Mouse (Mus musculus) common myeloid progenitor, adult 5-6 weeks (primary cell): ENCODE results near the gene Olfr544. TPM values are rescaled to one million over a fixed set of nuclear protein-coding genes. Genes with fewer than 3 reads are reported as not detected.

Experiments used
- ATAC-seq: replicated peaks from 2 replicates; pipeline ENCODE4 v1.8.0; 2016; ENCODE audit warnings: low read depth, mild to moderate bottlenecking, moderate TSS enrichment, inconsistent platforms; ENCODE audit not compliant: poor library complexity, severe bottlenecking
- total RNA-seq: library from RNA; stranded (forward); fragments of 200-1000, 187-1606 nt; gene quantifications from 2 replicates; pipeline ENCODE4 v1.2.3, GENCODE M21; 2017

The Olfr544 gene
- total RNA-seq, 1 experiment from 2014 or later: not detected

DNA sequence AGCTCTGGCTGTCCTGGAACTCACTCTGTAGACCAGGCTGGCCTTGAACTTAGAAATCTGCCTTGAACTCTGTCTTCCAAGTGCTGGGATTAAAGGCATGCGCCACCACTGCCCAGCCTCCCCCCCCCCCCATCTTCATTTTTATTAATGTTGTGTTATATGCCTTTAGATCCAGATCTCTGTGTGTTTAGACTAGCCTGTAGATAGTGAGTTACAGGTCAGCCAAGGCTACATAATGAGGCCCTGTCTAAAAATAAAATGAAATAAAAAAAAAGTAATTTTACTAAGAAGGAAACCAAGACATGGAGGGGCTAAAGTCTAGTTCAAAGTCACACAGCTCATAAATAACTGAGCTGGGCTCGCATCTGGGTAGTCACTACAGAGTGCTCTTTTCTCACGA, 9.2 kb downstream of the Olfr544 start:
- no peak for ATAC-seq

DNA sequence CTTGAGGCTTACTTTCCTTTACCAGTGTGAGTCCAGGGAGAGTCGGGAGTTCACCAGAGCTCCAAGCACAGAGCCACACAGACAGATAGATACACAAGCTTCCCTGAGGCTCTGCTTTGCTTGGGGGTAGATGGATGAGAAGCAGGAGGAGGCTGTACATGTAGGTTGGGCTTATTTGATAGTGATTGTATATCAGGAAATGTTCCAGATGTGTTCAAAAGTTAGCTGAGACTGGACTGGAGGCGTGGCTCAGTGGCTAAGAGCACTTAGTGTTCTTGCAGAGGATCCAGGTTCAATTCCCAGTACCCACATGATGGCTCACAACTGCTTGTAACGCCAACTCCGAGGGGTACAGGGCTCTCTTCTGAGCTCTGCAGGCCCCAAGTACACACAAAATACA, 9.7 kb downstream of the Olfr544 start:
- no peak for ATAC-seq

DNA sequence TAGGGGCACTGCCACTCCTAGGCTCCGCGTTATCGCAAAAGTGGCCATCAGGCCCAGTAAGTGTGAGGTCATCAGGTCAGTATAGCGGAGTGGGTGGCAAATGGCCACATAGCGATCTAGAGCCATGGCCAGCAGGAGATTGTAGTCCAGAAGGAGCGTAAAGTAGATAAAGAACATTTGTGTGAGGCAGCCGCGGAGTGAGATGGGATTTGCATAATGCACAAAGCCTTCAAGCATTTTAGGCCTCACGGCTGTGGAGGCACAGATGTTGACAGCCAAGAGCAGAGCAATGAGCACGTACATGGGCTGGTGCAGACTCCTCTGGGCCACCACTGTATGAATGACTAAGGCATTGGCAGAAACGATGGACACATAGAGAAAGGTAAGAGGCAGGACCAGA, 10.7 kb downstream of the Olfr544 start:
- no peak for ATAC-seq

DNA sequence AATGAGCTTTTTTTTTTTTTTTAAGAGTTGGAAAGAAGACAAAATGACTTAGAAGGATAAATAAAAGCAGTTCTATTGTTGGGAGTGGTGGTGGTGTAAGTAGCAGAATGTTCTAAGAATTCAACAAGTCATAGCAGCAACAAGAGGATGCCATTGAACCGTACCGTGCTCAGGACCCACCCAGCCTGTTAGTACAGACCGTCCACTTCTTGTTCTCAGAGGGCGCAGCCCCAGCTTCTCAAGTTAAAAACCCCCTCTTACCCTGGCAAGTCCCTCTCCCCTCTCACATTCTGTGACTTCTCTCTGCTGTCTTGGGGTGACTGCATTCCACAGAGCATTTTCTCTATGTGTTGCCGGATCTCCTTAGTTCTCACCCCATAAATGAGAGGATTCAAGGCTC, 11.5 kb downstream of the Olfr544 start:
- ATAC-seq: no peak

DNA sequence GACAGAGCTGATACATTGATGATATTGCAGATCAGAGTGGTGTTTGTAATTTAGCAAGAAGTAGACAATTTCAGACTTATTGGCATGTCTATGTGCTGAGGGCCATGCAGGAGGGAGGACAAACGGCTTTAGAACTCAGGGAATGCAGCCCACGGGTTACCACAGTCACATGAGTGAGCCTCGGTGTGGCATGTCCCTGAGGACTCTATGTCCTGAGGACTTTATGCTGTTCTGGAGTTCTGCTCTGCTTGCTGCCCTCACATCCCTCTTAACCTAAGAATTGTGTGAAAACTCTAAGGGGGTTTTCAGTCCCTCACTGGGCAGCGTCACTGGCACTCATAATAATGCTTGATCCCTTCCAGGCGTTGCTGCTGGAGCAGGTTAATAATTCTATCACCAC, 15.4 kb downstream of the Olfr544 start:
- ATAC-seq: no peak

DNA sequence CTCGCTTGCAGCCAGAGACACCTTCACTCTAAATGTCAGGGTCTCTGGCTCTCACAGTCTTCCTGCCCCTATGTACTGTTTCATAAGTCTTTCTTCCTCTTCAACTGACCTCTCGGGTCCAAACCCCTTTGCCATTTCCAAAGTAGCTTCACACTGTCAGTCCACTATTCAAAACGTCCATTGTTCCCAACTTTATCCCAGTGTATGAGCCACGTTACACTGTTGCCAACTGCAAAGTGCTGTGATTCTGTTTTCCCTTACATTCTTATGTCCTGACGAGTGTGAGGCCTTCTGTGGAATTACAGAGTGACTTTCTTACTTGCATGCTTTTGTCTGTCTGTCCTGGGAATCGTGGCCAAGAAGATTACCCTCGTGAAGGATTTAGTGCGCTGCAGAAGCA, 20.5 kb downstream of the Olfr544 start:
- ATAC-seq: no peak

DNA sequence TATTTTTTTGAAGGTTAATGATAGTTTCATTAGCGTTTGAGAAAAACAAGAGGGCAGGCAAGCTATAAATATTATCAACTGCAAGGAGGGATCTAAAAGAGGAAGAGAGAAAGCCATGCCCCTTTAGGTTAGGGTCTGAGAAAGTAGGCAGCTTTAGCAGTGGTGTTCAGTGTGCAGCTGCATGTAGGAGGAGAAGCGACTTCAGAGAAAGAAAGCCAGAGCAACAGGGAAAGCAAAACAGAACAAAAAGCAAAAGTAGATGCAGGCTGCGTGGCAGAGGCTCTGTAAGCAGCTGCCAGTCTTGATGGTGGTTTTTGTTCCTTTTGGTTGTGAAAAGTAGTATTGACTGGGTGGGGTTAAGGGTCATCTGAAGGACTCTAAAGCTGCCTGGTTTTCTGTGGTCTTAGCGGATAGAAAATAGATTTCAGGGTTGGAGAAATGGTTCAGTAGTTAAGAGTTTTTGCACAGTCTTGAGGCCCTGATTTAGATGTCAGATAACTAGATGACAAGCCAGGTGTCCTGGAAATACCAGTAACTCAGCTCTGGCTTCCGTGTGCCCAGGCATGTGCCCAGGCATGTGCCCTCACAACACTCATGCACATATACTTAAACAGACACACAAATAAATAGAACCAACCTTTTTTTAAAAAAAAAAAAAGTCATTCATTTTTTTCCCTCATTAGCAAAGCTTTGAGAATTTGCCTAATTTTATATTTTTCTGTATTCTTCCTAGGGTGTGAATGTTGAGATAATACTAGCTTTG, 29.3 kb downstream of the Olfr544 start:
- ATAC-seq: 0 out of 2 replicates have a peak, but pooled peaks have one; percentile 36

DNA sequence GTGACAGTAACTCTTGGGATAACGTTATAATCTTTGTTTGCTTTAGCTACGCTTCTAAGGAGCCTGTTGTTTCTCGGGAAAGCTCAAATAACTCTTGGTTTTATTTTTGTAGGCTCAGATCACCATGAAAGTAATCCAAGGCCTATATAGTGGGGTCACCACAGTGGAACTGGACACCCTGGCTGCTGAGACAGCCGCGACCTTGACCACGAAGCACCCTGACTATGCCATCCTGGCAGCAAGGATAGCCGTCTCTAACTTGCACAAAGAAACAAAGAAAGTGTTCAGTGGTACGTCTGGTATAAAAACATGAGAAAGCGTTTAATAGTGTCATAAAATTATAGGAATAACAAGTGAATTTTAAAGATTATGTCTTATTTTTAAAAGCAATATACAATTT, 41.7 kb downstream of the Olfr544 start:
- ATAC-seq: no peak

DNA sequence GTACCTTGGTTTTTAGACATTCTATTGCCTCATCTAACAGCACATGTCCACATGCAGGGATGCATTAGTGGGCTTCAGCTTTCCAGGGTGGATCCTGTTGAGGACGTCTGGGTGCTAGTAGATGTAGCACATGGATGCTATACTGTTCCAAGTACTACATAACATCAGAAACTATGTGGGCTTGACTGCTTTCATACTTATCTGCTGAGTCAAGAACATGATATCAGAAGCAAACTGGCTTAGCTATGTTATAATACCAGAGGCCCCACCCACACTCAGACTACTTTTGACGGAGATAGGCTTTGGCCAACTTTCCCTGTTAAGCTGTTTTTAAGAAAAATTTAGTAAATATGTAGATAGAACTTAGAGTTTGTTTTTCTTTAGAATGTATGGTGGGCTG, 43.8 kb downstream of the Olfr544 start:
- no peak for ATAC-seq

DNA sequence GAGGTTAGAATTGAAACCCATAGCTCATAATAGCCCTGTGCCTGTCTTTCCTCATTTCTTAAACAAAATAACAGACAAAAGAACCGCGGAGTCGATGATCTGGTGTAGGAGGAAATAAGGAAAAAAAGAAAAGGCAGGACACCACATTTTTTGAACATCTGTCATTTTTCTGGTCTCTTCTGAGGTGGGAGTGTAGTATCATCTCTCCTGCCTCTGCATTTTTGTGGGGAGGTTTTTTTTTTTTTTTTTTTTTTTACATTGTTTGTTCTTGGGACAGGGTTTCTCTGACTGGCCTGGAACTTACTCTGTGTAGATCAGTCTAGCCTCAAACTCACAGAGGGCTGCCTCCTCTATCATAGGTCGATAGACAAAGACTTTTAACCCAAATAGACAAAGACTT, 45.7 kb downstream of the Olfr544 start:
- no peak for ATAC-seq

DNA sequence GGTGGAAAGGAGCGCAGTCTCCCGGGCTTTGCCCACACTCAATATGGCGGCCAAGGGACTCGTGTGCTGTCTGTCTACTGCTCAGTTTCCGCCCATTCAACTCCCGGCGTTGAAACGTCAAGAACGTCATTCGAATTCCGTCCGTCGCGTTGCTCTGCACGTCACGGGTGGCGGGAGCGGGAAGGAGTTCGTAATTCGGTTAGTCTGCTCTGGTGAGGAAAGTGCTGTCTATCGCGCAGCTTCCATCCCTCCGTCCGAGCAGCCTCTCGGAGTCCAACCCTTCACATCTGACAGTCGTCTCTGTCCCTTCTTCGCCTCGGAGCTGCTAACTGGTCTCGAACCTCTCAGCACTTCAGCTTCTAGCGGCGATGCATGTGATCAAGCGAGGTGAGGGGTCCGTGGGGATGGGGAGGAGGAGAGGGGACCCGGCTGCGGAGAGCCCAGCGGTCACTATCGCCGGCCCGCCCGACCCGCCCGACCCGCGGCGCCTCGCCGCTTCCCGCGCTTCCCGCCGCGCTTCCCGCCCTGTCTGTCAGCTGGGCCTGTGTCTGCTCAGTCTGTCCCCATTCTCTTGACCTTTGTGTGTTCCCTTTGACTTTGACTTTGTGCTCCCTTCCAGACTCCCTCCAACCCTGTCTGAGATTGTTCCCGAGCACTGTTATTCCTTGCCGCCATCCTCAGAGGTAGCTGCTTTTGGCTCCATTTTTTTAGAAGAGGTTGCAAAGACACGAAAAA, 46.3 kb downstream of the Olfr544 start, which contains the start of gene Rrm1:
Gene Rrm1 (plus strand): TSS at position 39 of the 735 bp plus-strand sequence.
- peak; percentile 98 for ATAC-seq

DNA sequence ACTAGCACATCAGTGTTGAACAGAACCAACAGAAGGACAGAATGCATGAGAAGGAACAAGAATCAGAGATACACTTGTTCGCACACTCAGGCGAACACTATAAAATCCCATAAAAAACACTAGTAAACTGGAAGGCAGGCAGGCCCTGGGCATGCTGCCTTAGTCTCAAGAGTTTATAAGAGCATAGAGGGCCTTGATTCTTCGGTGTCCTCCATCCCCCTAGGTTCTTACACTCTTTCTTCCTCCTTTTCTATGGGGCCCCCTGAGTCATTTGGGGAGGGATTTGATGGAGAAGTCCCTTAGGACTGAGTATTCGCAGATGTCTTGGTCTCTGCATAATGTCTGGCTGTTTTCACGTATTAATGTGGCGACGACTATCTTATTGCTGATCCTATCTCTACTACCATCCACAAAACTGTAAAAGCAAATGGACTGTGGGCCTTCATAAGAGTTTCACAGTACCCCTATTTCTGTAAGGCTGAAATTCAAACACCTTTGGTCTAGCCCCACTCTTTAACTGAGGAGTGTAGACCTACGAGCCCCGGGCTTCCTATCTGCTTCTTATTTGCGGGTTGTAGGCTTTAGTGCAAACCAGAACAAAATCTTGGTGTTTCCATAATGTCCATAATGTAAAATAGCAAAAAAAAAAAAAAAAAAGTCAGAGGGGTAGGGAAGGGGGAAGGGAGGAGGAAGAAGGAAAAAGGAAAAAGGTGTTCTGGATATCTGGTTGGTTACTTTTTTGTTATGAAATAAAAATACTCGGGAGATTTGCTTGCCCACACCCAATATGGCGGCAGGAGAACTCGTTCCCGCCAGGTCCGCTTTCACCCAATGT, 47.1 kb downstream of the Olfr544 start:
- ATAC-seq: no peak

DNA sequence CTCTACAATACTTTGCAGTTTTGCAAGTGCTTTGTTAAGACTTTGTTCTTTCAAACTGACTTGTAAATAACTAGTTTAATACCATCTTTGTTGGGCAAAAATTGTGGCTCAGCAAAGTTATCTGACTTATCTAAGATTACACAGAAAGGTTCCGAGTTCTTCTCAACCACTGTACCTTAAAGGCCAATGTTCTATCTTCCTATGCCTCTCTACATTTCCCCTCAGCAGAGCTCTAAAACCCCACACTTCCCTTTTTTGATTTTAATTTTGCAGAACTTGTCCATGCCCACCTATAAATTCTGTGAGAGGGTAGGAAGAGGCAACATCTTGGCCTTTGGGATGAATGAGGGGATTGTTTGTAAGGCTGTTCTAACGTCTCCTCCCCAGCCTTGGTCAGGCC, 53.8 kb downstream of the Olfr544 start:
- peak; percentile 78 for ATAC-seq

Other genes starting within 250 kb of the Olfr544 start
- 40.9 and 43.0 TPM in 2 replicates for gene Rhog, start 232.3 kb downstream of the Olfr544 start, total RNA-seq
- 20.5 and 41.0 TPM in 2 replicates for gene Stim1, start 220.5 kb downstream of the Olfr544 start, total RNA-seq
- gene Rrm1, start 46.6 kb downstream of the Olfr544 start, total RNA-seq: 809 and 867 TPM in 2 replicates
- not detected in 2 replicates for gene Olfr543, start 6.6 kb downstream of the Olfr544 start, total RNA-seq
- not detected in 2 replicates for gene Olfr545, start 11.3 kb upstream of the Olfr544 start, total RNA-seq
- not detected in 2 replicates for gene Olfr547, start 46.4 kb upstream of the Olfr544 start, total RNA-seq
- not detected in 2 replicates for gene Olfr548-ps1, start 52.6 kb upstream of the Olfr544 start, total RNA-seq
- gene Olfr549, start 61.6 kb upstream of the Olfr544 start, total RNA-seq: not detected in 2 replicates
- 31.7 and 33.6 TPM in 2 replicates for gene Trim21, start 77.2 kb upstream of the Olfr544 start, total RNA-seq
- gene Olfr550, start 83.1 kb upstream of the Olfr544 start, total RNA-seq: 0.23 TPM in 1 of 2 replicates, not detected in the other
- not detected in 2 replicates for gene Olfr551, start 103.6 kb upstream of the Olfr544 start, total RNA-seq
- gene Olfr552, start 109.5 kb upstream of the Olfr544 start, total RNA-seq: not detected in 2 replicates
- not detected in 2 replicates for gene Olfr553, start 129.9 kb upstream of the Olfr544 start, total RNA-seq
- not detected in 2 replicates for gene Olfr554, start 150.1 kb upstream of the Olfr544 start, total RNA-seq
- gene Olfr555, start 170.5 kb upstream of the Olfr544 start, total RNA-seq: not detected in 2 replicates
- not detected in 2 replicates for gene Olfr556, start 176.6 kb upstream of the Olfr544 start, total RNA-seq
- gene Trim68, start 199.0 kb upstream of the Olfr544 start, total RNA-seq: 8.2 and 10.7 TPM in 2 replicates
- gene Olfr557, start 207.6 kb upstream of the Olfr544 start, total RNA-seq: not detected in 2 replicates
- 0.14 TPM in 1 of 2 replicates, not detected in the other for gene Olfr558, start 213.9 kb upstream of the Olfr544 start, total RNA-seq
- gene Olfr33, start 230.8 kb upstream of the Olfr544 start, total RNA-seq: not detected in 2 replicates
- not detected in 2 replicates for gene Olfr559, start 239.2 kb upstream of the Olfr544 start, total RNA-seq